Mouse (Mus musculus) hindbrain, postnatal 0 days (tissue): Measurements from ENCODE around the gene B9d2. TPM values are rescaled to one million over a fixed set of nuclear protein-coding genes. Genes with fewer than 3 reads are reported as not detected.
A peak's percentile ranks its signal among the peaks of the same experiment; 100 is the strongest.

ENCODE experiments used
- ATAC-seq: fragments of 200-750 bp; cut with Nextera tagmentation; 2 replicates; pipeline ENCODE4 v1.8.0; 2017; ENCODE audit warnings: mild to moderate bottlenecking, moderate TSS enrichment, moderate library complexity
- DNase-seq: peaks from one replicate; pipeline ENCODE4 v3.0.0-alpha.2; 2015; ENCODE audit warnings: low spot score
- H3K27ac ChIP-seq: fragments of 300-500 bp; sonication (generic); 2 replicates; pipeline ENCODE4 v1.5.1; 2014; ENCODE audit warnings: mild to moderate bottlenecking
- H3K27me3 ChIP-seq: fragments of 300-500 bp; sonication (generic); 2 replicates; pipeline ENCODE4 v1.6.1; 2014; ENCODE audit warnings: low read length, mixed read lengths; ENCODE audit not compliant: insufficient read depth
- H3K36me3 ChIP-seq: fragments of 300-500 bp; sonication (generic); 2 replicates; pipeline ENCODE4 v1.6.1; 2014; ENCODE audit warnings: low read length, mixed read lengths; ENCODE audit not compliant: insufficient read depth
- H3K4me1 ChIP-seq: fragments of 300-500 bp; sonication (generic); 2 replicates; pipeline ENCODE4 v1.6.1; 2014; ENCODE audit warnings: antibody characterized with exemption, low read length, mixed read lengths; ENCODE audit not compliant: insufficient read depth
- H3K4me2 ChIP-seq: fragments of 300-500 bp; sonication (generic); 2 replicates; pipeline ENCODE4 v1.6.1; 2014; ENCODE audit warnings: low read depth, mild to moderate bottlenecking, low read length, moderate library complexity, mixed read lengths
- H3K4me3 ChIP-seq: fragments of 300-500 bp; sonication (generic); 2 replicates; pipeline ENCODE4 v1.5.1; 2014; ENCODE audit warnings: low read length
- H3K9ac ChIP-seq: fragments of 300-500 bp; sonication (generic); replicated peaks from 2 replicates; pipeline ENCODE4 v1.6.1; 2014; ENCODE audit warnings: mild to moderate bottlenecking, low read length, moderate library complexity, mixed read lengths
- H3K9me3 ChIP-seq: fragments of 300-500 bp; sonication (generic); 2 replicates; pipeline ENCODE4 v1.6.1; 2016; ENCODE audit warnings: low read length, mixed read lengths
- CTCF ChIP-seq: IDR thresholded peaks from 2 replicates; pipeline ENCODE4 v1.5.1; 2016; ENCODE audit warnings: antibody characterized with exemption, control low read depth, low read depth
- WGBS: fragments of 180-500 bp; shearing (Covaris S2); extraction: QIAGEN DNeasy Blood & Tissue Kit; methylation state at CpG from one replicate; pipeline ENCODE4 v1.1.7; 2014; 5-methylcytosine and 5-hydroxymethylcytosine counted together
- polyA plus RNA-seq: library from polyadenylated mRNA; unstranded; fragments of >200 nt; fragmentation: Nextera tagmentation; extraction: Ambion mirVana; gene quantifications from 2 replicates; pipeline ENCODE4 v1.2.1, GENCODE M21; 2015
- total RNA-seq: library from RNA; depleted of rRNA; stranded (reverse); fragments of >200 nt; gene quantifications from 2 replicates; pipeline ENCODE4 v1.2.3, GENCODE M21; 2014

Gene B9d2
- total and polyA plus RNA-seq, 2 experiments from 2014 or later = 51.3 to 55.6 TPM

GRCm38 (mm10) chr7:25707581-25708292 lies 27.2 kb downstream of the B9d2 start:
- no peak for DNase-seq
- H3K4me2 ChIP-seq = no peak overlapping the region
- peak overlapping the region; percentile 36; the same call in 1 of the 2 replicates for H3K27ac ChIP-seq
- ATAC-seq = no peak
- 61% methylated on average over 15 of the region's 15 CpGs for WGBS
- H3K27me3 ChIP-seq = no peaks in the 10 kb centered on the region
- H3K4me3 ChIP-seq = no peak overlapping the region
- peaks cover 19% of the 10 kb centered on the region for H3K4me1 ChIP-seq
- TF ChIP-seq CTCF = no peak
- H3K9me3 ChIP-seq = no peaks in the 10 kb centered on the region
- H3K9ac ChIP-seq = no peak overlapping the region
- H3K36me3 ChIP-seq = no peaks in the 10 kb centered on the region

DNA sequence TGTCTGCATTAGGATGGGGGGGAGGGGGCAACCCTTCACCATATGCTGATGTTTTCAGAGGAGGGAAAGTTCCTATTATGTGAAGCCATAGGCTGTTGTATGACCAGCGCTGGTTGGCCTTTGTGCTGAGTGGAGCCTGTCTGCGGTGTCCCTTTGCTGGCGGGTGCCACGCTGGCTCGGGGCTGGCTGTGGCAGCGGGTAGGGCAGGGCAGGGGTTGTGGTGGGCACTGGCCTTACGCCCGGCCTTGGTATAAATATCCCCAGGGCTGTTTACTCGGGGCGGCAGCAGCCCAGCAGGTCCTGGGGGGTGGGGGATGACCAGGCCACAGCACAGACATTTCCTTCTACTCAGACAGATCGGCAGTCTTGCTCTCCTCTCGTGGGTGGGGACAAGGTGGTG lies 29.4 kb downstream of the B9d2 start:
- H3K4me2 ChIP-seq = peak overlapping the region; percentile 23; the same call in 1 of the 2 replicates

GRCm38 (mm10) chr7:25710519-25711130 lies 30.0 kb downstream of the B9d2 start:
- H3K9ac ChIP-seq = 0 out of 2 replicates have a peak overlapping the region, but pooled peaks have one; percentile 28
- H3K4me2 ChIP-seq = peak overlapping the region; percentile 23; the same call in 1 of the 2 replicates
- 13% methylated on average over 5 of the region's 7 CpGs for WGBS
- H3K36me3 ChIP-seq = peaks cover 24% of the 10 kb centered on the region
- TF ChIP-seq CTCF = no peak
- H3K9me3 ChIP-seq = no peaks in the 10 kb centered on the region
- DNase-seq (no peak), ATAC-seq (peak; percentile 11; the same call in 1 of the 2 replicates)
- H3K4me3 ChIP-seq = no peak overlapping the region
- H3K4me1 ChIP-seq = peaks cover 15% of the 10 kb centered on the region
- no peak overlapping the region for H3K27ac ChIP-seq
- no peaks in the 10 kb centered on the region for H3K27me3 ChIP-seq

More for the DNA sequence above, 29.4 kb downstream of the B9d2 start:
- Histone ChIP-seq H3K4me1 (peaks cover 15% of the 10 kb centered on the region), H3K27ac (no peak overlapping the region; the same call in 1 of the 2 replicates), H3K9me3 (no peaks in the 10 kb centered on the region), H3K9ac (0 out of 2 replicates have a peak overlapping the region, but pooled peaks have one; percentile 28), H3K36me3 (peaks cover 17% of the 10 kb centered on the region), H3K27me3 (no peaks in the 10 kb centered on the region), H3K4me3 (no peak overlapping the region)
- peak; percentile 15 for ATAC-seq
- no peak for TF ChIP-seq CTCF
- WGBS = 9% methylated on average over 12 of the region's 12 CpGs
- peak; percentile 18 for DNase-seq

DNA sequence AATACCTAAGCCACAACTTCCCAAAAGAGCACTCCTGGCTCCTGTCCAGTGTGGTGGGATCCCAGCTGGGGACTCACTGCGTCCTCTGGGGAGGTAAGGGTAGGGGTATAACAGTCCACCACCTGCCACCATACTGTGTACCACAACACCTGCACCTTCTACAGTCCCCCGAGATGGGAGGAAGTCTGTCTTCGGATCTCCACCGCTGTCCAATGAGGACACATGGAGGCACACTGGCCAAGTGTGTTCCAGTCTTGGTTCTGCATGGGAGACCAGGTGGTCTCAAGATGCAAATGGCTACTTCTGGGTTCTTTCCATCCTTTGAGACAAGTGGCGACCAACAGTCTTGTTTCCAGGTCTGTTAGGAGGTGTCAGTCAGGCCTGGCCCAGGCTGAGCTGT lies 30.6 kb downstream of the B9d2 start:
- no peak overlapping the region for H3K4me2 ChIP-seq
- H3K36me3 ChIP-seq = peaks cover 29% of the 10 kb centered on the region
- no peaks in the 10 kb centered on the region for H3K9me3 ChIP-seq
- no peaks in the 10 kb centered on the region for H3K27me3 ChIP-seq
- H3K9ac ChIP-seq = no peak overlapping the region
- no peak for TF ChIP-seq CTCF
- 69% methylated on average over 5 of the region's 5 CpGs for WGBS
- no peak overlapping the region for H3K27ac ChIP-seq
- DNase-seq (no peak), ATAC-seq (no peak)
- H3K4me1 ChIP-seq = peaks cover 15% of the 10 kb centered on the region
- no peak overlapping the region for H3K4me3 ChIP-seq

- no peak overlapping the region for H3K4me3 ChIP-seq
- H3K9ac ChIP-seq = no peak overlapping the region
- no peak overlapping the region for H3K27ac ChIP-seq
- peaks cover 29% of the 10 kb centered on the region for H3K36me3 ChIP-seq
- no peaks in the 10 kb centered on the region for H3K27me3 ChIP-seq
- DNase-seq (peak; percentile 13), ATAC-seq (no peak)
- TF ChIP-seq CTCF = no peak
- H3K4me1 ChIP-seq = peaks cover 15% of the 10 kb centered on the region
- WGBS = 35% methylated on average over 7 of the region's 7 CpGs
- no peak overlapping the region for H3K4me2 ChIP-seq
- H3K9me3 ChIP-seq = no peaks in the 10 kb centered on the region
These were observed 31.2 kb downstream of the B9d2 start for GRCm38 (mm10) chr7:25711731-25712197.

DNA sequence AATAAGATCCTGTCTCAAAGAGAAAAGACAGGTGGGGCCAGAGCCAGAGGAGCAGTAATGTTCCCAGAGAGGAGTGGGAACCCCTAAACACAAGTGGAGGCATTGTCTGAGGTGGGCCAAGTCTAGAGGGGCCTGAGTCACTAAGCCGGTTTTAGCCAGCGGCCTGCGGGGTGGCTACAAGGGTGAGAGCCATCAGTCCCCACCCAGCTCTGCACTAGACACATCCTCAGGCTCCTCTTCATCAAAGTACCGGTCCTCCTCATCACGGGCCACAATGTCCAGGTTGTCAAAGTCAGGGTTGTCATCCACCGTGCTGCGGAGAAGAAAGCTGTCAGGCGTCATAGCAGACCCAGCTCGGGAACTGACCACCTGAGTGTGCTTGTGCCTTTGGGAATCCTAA lies 32.2 kb downstream of the B9d2 start:
- H3K4me3 ChIP-seq = no peak overlapping the region
- no peaks in the 10 kb centered on the region for H3K9me3 ChIP-seq
- H3K27ac ChIP-seq = no peak overlapping the region
- no peak overlapping the region for H3K9ac ChIP-seq
- peaks cover 15% of the 10 kb centered on the region for H3K4me1 ChIP-seq
- no peak overlapping the region for H3K4me2 ChIP-seq
- H3K27me3 ChIP-seq = no peaks in the 10 kb centered on the region
- no peak for DNase-seq
- no peak for ATAC-seq
- peaks cover 29% of the 10 kb centered on the region for H3K36me3 ChIP-seq
- TF ChIP-seq CTCF = no peak
- WGBS = 92% methylated on average over 9 of the region's 9 CpGs

DNA sequence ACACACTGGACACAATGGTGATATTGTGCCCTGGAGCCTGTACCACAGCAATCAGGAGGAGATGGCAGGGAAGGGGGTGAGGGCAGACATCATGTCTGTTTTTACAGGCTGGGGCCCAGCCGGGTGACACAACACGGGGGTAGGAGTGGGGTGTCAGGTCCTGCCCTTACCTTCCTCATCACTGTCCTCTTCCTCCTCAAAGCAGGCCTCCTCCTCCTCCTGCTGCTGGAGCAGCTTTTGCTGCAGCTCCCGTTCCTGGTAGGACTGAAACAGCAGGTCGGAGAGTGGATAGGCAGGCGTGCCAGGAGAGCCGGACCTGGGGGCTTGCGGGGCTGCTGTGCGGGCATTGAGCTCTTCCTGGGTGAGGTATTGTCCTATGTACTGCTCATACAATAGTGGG lies 34.0 kb downstream of the B9d2 start:
- Histone ChIP-seq H3K36me3 (peaks cover 29% of the 10 kb centered on the region), H3K9ac (no peak overlapping the region), H3K4me3 (no peak overlapping the region), H3K4me1 (peaks cover 20% of the 10 kb centered on the region), H3K27me3 (no peaks in the 10 kb centered on the region), H3K27ac (no peak overlapping the region), H3K9me3 (no peaks in the 10 kb centered on the region), H3K4me2 (no peak overlapping the region)
- 94% methylated on average over 8 of the region's 8 CpGs for WGBS
- no peak for ATAC-seq
- no peak for DNase-seq
- no peak for TF ChIP-seq CTCF
